Mouse (Mus musculus): ENCODE data around the gene Hibadh. TPM values are rescaled to one million over a fixed set of nuclear protein-coding genes. Genes with fewer than 3 reads are reported as not detected.

Hibadh gene
- polyA plus RNA-seq, 1 experiment: 0.50 TPM

DNA sequence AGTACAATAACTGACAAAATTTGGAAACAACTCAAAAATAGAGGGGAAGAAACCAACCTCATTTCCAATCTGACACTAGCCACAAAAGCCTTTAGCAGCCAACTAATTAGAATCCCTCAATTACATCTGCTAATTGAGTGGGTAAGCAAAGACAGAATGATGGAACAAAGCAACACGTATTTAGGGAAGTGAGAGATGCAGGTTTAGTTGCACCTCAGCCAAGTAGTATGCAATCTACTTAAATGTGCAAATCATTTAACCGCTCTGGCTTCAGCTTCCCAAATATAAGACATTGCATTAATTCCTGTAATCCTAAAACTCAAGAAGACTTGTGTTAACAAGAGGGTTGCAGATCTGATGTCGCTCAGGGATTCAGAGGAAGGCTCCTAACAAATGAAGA lies 16.4 kb downstream of the Hibadh start:
- TF ChIP-seq GATA1 (IDR thresholded peaks at IDR 0.05; ENCODE audit: low read length) (no peak), TAL1 (IDR thresholded peaks at IDR 0.05; ENCODE audit: low read length) (no peak)
- Histone ChIP-seq H3K9me3 (ENCODE audit: control insufficient read depth, low read length) (no peaks in the 10 kb centered on the region), H3K36me3 (ENCODE audit: control insufficient read depth) (peaks cover 20% of the 10 kb centered on the region)

DNA sequence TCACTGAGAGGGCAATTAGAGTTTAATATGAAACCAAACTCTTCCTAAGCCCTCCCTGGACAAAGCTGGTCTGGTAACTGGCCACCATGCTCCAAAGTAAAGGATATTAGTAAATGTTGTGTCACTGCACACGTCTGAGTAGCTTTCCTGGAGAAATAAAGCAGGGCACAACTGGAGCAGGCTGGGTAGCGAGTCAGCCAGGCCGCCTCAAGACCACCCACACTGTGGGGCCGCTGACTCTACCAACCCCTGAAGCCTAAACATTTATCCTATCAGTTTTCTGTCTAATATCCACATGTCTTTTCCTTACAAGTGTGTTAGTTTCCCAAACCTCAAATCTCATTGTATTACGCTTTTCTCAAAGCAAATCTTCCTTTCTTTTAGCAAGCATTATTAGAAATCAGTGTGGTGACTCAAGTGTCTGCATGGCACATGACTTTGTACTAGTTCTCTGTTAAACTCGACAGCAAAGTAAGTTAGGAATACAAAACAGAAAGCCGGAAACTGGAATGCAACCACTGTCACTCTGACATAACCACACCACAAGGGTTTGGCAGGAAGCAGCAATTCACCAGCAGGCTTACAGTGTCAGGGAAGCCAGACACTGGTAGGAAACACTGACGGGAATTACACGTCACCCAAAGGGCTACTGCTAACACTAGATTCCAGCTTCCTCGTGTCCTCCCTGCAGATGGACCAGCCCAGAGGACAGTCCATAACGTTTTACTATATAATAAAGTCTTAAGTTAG lies 18.3 kb downstream of the Hibadh start:
- peaks cover 6% of the 10 kb centered on the region for H3K4me1 ChIP-seq (ENCODE audit: control insufficient read depth)
- H3K4me3 ChIP-seq (replicated peaks): no peak overlapping the region
- TF ChIP-seq GATA1 (IDR thresholded peaks at IDR 0.05; ENCODE audit: low read length) (no peak), TAL1 (IDR thresholded peaks at IDR 0.05; ENCODE audit: low read length) (no peak)
- peaks cover 27% of the 10 kb centered on the region for H3K36me3 ChIP-seq (ENCODE audit: control insufficient read depth)
- H3K27me3 ChIP-seq (ENCODE audit: control insufficient read depth): no peaks in the 10 kb centered on the region
- no peaks in the 10 kb centered on the region for H3K9me3 ChIP-seq (ENCODE audit: control insufficient read depth, low read length)

More for the DNA sequence above, 16.4 kb downstream of the Hibadh start:
- Histone ChIP-seq H3K4me3 (replicated peaks) (no peak overlapping the region), H3K27me3 (ENCODE audit: control insufficient read depth) (no peaks in the 10 kb centered on the region), H3K4me1 (ENCODE audit: control insufficient read depth) (peaks cover 9% of the 10 kb centered on the region)

DNA sequence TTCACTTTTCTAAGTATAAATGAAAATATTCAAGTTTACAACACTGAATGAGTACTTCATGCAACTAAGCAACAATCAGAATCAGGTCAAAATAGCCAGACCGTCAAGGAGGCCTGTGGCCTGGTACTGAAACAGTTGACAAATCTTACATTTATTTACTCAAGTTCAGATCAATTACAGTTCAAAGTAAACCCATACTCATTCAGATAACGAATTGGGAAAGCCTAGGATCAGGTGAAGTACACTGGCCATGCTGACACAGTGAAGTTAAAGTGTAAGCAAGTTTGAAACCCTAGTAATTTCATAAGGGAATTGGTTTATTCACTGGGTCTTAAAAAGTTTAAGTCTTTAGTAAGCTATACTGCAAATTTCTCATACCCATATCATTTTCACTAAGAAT lies 20.1 kb downstream of the Hibadh start:
- Histone ChIP-seq H3K27me3 (ENCODE audit: control insufficient read depth) (no peaks in the 10 kb centered on the region), H3K4me3 (replicated peaks) (no peak overlapping the region), H3K4me1 (ENCODE audit: control insufficient read depth) (no peaks in the 10 kb centered on the region), H3K36me3 (ENCODE audit: control insufficient read depth) (peaks cover 19% of the 10 kb centered on the region), H3K9me3 (ENCODE audit: control insufficient read depth, low read length) (no peaks in the 10 kb centered on the region)
- TF ChIP-seq TAL1 (IDR thresholded peaks at IDR 0.05; ENCODE audit: low read length) (no peak), GATA1 (IDR thresholded peaks at IDR 0.05; ENCODE audit: low read length) (no peak)

DNA sequence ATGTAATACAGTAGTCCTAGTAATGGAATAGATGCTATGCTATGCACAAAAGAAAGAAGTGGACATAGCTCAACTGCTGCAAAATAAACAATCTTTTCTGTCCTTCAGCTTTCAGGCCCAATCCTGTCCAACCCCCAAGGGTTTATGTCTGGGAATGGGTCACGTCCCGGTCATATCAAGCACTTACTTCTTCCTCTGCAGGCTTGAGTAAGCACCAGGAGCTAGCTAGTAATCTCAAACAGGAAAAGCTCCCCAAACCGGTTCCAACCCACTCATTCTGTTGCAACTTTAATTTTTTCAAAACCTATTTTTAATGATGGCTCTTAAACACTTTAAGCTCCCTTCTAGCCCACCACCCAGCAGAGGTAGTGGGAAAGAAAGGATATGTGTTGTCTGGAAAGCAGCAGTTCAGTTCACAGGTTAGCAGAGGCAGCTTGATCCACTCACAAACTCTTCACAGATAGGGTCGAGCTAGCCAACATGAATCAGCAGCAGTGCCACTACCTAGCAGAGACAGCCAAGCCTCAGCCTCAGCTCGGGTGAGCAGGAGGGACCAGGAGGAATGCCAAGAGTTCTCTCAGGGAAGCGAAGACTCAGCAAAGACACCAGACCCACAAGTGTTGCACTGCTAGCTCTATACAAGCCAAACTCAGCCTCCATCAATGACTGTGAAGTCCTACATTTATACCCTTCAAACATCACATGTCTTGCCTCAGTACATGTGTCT lies 30.4 kb downstream of the Hibadh start:
- TF ChIP-seq GATA1 (IDR thresholded peaks at IDR 0.05; ENCODE audit: low read length) (no peak), TAL1 (IDR thresholded peaks at IDR 0.05; ENCODE audit: low read length) (no peak)
- Histone ChIP-seq H3K36me3 (ENCODE audit: control insufficient read depth) (peaks cover 9% of the 10 kb centered on the region), H3K9me3 (ENCODE audit: control insufficient read depth, low read length) (no peaks in the 10 kb centered on the region), H3K27me3 (ENCODE audit: control insufficient read depth) (no peaks in the 10 kb centered on the region), H3K4me1 (ENCODE audit: control insufficient read depth) (no peaks in the 10 kb centered on the region), H3K4me3 (replicated peaks) (no peak overlapping the region)

DNA sequence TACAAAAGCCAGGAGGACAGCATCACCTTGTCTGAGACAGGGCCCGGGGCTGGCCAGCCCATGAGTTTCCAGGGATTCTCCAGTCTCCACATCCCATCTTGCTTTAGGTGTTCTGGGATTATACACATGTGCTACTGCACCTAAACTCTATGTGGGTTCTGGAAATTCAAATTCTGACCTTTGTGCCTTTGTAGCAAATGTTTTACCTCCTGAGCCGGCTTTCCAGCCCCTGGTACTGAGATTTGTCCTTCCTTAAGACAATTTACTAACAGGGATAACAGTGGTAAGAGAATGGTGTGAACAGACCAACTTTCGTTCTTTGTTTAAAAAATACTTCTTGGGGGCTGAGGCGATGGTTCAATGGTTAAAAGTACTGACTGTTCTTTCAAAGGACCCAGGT lies 32.1 kb downstream of the Hibadh start:
- H3K4me1 ChIP-seq (ENCODE audit: control insufficient read depth): no peaks in the 10 kb centered on the region
- H3K9me3 ChIP-seq (ENCODE audit: control insufficient read depth, low read length): no peaks in the 10 kb centered on the region
- no peaks in the 10 kb centered on the region for H3K27me3 ChIP-seq (ENCODE audit: control insufficient read depth)
- TF ChIP-seq TAL1 (IDR thresholded peaks at IDR 0.05; ENCODE audit: low read length) (no peak), GATA1 (IDR thresholded peaks at IDR 0.05; ENCODE audit: low read length) (no peak)
- no peak overlapping the region for H3K4me3 ChIP-seq (replicated peaks)
- peaks cover 9% of the 10 kb centered on the region for H3K36me3 ChIP-seq (ENCODE audit: control insufficient read depth)

DNA sequence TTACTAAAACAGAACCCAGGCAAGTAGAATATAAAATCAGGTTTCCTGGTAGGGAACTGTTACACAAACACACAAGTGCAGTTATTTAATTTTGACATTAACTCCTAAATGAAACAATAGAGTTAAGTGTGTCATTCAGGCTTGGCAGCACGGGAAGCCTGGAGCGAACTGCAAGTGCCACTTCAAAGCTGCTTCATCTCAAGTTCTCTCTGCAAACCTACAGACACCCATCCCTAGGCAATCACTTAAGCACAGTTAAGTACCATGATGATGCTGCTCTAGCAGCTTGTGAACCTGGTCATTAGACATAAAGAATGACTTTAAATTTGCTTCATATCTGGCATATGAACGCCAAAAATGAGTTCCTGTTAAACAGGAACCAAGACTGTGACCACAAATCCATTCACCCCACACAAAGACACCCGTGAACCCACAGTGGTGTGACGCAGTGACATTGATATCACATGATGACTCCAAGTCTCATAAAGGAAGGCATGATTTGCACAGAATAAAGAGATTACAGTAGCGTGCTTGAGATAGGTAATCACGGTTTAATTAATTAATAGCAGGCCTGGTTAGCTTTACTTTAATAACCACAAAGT lies 33.3 kb downstream of the Hibadh start:
- no peaks in the 10 kb centered on the region for H3K4me1 ChIP-seq (ENCODE audit: control insufficient read depth)
- no peak overlapping the region for H3K4me3 ChIP-seq (replicated peaks)
- no peaks in the 10 kb centered on the region for H3K9me3 ChIP-seq (ENCODE audit: control insufficient read depth, low read length)
- H3K36me3 ChIP-seq (ENCODE audit: control insufficient read depth): peaks cover 9% of the 10 kb centered on the region
- TF ChIP-seq TAL1 (IDR thresholded peaks at IDR 0.05; ENCODE audit: low read length): no peak
- H3K27me3 ChIP-seq (ENCODE audit: control insufficient read depth): no peaks in the 10 kb centered on the region

DNA sequence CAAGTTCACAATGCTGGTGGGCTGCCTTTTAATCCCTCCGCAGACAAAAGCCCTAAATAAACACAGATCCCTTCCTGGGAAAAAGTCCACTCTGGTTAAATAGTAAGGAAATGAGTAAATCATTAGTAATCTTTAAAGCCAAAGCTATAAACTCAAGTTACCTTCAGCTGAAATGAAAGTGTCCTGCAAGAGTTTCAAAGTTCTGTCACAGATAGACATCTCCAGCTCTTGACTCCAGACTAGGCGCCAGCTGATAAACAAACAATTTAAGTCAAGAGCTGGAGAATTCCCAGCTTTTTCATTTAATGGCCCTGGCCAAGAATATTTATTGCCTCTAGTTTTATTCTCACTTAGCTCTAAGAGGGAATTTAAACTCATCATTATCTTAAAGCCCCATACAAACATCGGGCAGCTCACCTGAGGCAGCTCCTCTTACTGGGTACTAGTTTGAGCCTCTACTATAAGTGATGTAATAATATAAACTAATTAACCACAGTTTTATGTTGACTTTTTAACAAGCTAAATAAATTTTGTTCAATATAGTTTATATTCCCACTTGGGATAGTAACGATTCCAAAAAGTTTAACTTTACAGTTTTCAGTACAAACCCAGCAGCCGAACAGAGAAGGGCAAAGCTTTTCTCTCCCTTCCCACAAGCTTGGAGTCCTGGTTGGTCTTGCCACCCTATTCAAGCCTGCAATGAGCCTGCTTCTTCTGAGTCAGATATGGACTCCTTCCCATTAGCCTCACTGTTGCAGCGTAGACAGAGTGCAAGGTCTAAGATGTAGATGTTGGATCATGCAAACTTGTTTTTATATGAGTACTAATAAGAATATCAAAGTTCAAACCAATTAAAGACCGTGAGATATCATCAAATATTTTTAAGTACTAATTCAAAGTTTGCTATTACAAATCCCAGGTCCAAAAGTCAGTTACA lies 38.2 kb downstream of the Hibadh start:
- Histone ChIP-seq H3K9me3 (ENCODE audit: control insufficient read depth, low read length) (no peaks in the 10 kb centered on the region), H3K27me3 (ENCODE audit: control insufficient read depth) (no peaks in the 10 kb centered on the region), H3K4me3 (replicated peaks) (no peak overlapping the region), H3K4me1 (ENCODE audit: control insufficient read depth) (no peaks in the 10 kb centered on the region), H3K36me3 (ENCODE audit: control insufficient read depth) (no peaks in the 10 kb centered on the region; the same call in 1 of the 2 replicates)
- TF ChIP-seq GATA1 (IDR thresholded peaks at IDR 0.05; ENCODE audit: low read length) (no peak), TAL1 (IDR thresholded peaks at IDR 0.05; ENCODE audit: low read length) (no peak)

DNA sequence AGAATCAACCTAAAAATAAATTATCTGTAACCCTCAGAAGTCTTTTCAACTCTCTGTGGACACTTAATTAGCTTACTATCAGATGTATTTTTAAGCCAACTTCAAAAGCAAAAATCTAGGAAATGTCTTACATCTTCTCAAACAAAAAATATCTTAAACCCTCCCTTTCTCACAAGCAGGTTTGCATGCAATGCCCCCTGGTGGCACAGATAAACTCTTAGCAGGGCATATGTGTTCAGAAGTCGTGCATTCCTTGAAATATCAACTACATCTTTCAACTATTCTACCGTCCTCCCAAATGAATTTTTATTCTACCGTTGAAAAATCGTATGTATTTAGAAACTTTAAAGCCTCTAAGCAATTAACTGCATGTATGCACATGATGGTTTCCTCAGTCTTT lies 39.1 kb downstream of the Hibadh start:
- H3K27me3 ChIP-seq (ENCODE audit: control insufficient read depth): no peaks in the 10 kb centered on the region
- H3K36me3 ChIP-seq (ENCODE audit: control insufficient read depth): no peaks in the 10 kb centered on the region; the same call in 1 of the 2 replicates
- H3K4me1 ChIP-seq (ENCODE audit: control insufficient read depth): no peaks in the 10 kb centered on the region
- H3K9me3 ChIP-seq (ENCODE audit: control insufficient read depth, low read length): no peaks in the 10 kb centered on the region
- no peak overlapping the region for H3K4me3 ChIP-seq (replicated peaks)
- TF ChIP-seq TAL1 (IDR thresholded peaks at IDR 0.05; ENCODE audit: low read length) (no peak), GATA1 (IDR thresholded peaks at IDR 0.05; ENCODE audit: low read length) (no peak)
